Mouse (Mus musculus) G1E (cell line): Measurements from ENCODE around the gene Heg1.

Source experiments
- CTCF ChIP-seq: IDR thresholded peaks from 2 replicates; pipeline ENCODE4 v1.5.1; 2012; ENCODE audit warnings: low read depth, low read length, inconsistent platforms, mixed read lengths
- GATA1 ChIP-seq: IDR thresholded peaks from 2 replicates; pipeline ENCODE4 v1.6.1; 2012; ENCODE audit warnings: borderline replicate concordance, low read length, inconsistent platforms, mixed read lengths

DNA sequence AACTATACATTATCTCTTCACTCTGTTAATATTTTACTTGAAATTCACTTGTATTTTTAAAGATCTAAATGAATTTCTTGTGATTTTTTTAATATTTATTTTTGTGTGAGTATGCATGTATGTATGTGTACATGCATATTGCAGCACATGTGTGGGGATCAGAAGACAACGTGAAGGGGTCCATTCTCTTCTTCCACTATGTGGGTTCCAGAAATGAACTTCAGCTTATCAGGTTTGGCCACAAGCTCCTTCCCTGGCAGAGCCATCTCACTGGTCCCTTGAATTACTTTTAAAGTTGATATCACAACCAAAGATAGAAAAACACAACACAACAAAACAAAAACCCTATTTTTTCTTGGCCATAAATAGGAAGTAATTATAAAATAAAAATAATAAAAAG, 100.4 kb downstream of the Heg1 start:
- TF ChIP-seq CTCF (no peak), GATA1 (no peak)
